1 mouse cellular context compared by ENCODE assay signal in genomic region chr16:31200790-31201567, GRCm38 (mm10).
A peak's percentile ranks its signal among the peaks of the same experiment; 100 is the strongest.
TF ChIP-seq lines count a peak whose summit lies in the region.

TSS of gene Acap2 (minus strand) at chr16:31201245.

TF ChIP-seq in MEL, 35 proteins besides CTCF, POLR2A, EP300 and RAD21 (continued from another document):
- TF ChIP-seq USF2 (IDR thresholded peaks at IDR 0.05; ENCODE audit: borderline replicate concordance in 1 of 2, insufficient read depth in 1 of 2, low read depth in 1 of 2, low read length in 2 of 2) (peak in 1 of 2 experiments; percentile 55; a peak in 1 of 4 replicates), UBTF (IDR thresholded peaks at IDR 0.05; ENCODE audit: borderline replicate concordance, insufficient read depth, low read depth, low read length) (0 out of 2 replicates have a peak, but pooled peaks have one; percentile 36), CHD1 (IDR thresholded peaks at IDR 0.05; ENCODE audit: low read depth, low read length) (no peak)
TF ChIP-seq in MEL: peak in this region for 17.
